Mouse (Mus musculus): Measurements from ENCODE around the gene Tex13b.
"Not testable (repeated sequence)": the region's sequence is repeated elsewhere in the genome, so short reads cannot be mapped to it uniquely, and the experiment has no call there.

Gene Tex13b

GRCm38 (mm10) chrX:140813312-140814006 is at the start of gene Tex13b:
TSS of gene Tex13b (minus strand) at chrX:140813433.
- DNase-seq (ENCODE audit: low read depth in 1 of 2, low spot score in 2 of 2): no peak

GRCm38 (mm10) chrX:140862760-140863159 is 49.5 kb upstream of the Tex13b start:
- DNase-seq (ENCODE audit: low read depth in 1 of 2, low spot score in 2 of 2): no peak

- DNase-seq (ENCODE audit: low read depth in 1 of 2, low spot score in 2 of 2): no peak
Observed at GRCm38 (mm10) chrX:140857445-140857844, 44.2 kb upstream of the Tex13b start.

- DNase-seq (ENCODE audit: low read depth in 1 of 2, low spot score in 2 of 2): not testable (repeated sequence)
Observed at GRCm38 (mm10) chrX:140857040-140857439, 43.8 kb upstream of the Tex13b start.

- DNase-seq (ENCODE audit: low read depth in 1 of 2, low spot score in 2 of 2): no peak
Observed at GRCm38 (mm10) chrX:140854561-140854960, 41.3 kb upstream of the Tex13b start.

- not testable (repeated sequence) for DNase-seq (ENCODE audit: low read depth in 1 of 2, low spot score in 2 of 2)
Observed at GRCm38 (mm10) chrX:140845401-140845800, 32.2 kb upstream of the Tex13b start.

GRCm38 (mm10) chrX:140839887-140840286 is 26.7 kb upstream of the Tex13b start:
- no peak for DNase-seq (ENCODE audit: low read depth in 1 of 2, low spot score in 2 of 2)

- DNase-seq (ENCODE audit: low read depth in 1 of 2, low spot score in 2 of 2): no peak
Observed at GRCm38 (mm10) chrX:140838077-140838476, 24.8 kb upstream of the Tex13b start.

GRCm38 (mm10) chrX:140831706-140832105 is 18.5 kb upstream of the Tex13b start:
- no peak for DNase-seq (ENCODE audit: low read depth in 1 of 2, low spot score in 2 of 2)

- DNase-seq (ENCODE audit: low read depth in 1 of 2, low spot score in 2 of 2): no peak
Observed at GRCm38 (mm10) chrX:140822295-140822694, 9.1 kb upstream of the Tex13b start.

GRCm38 (mm10) chrX:140805340-140805739 is 7.9 kb downstream of the Tex13b start:
- no peak for DNase-seq (ENCODE audit: low read depth in 1 of 2, low spot score in 2 of 2)

- no peak for DNase-seq (ENCODE audit: low read depth in 1 of 2, low spot score in 2 of 2)
Observed at GRCm38 (mm10) chrX:140769794-140770193, 43.4 kb downstream of the Tex13b start.

Measured in monocyte, adult 2 months (primary cell).